Mouse (Mus musculus) kidney, embryonic 15.5 days (tissue): ENCODE results near the gene Ppp1r13b. TPM values are rescaled to one million over a fixed set of nuclear protein-coding genes. Genes with fewer than 3 reads are reported as not detected.
A peak's percentile ranks its signal among the peaks of the same experiment; 100 is the strongest.
"Not testable (repeated sequence)": the region's sequence is repeated elsewhere in the genome, so short reads cannot be mapped to it uniquely, and the experiment has no call there.

Source experiments
- ATAC-seq: fragments of 200-750 bp; cut with Nextera tagmentation; replicated peaks from 2 replicates; pipeline ENCODE4 v1.8.0; 2017; ENCODE audit warnings: moderate TSS enrichment; ENCODE audit not compliant: low FRiP score
- H3K27ac ChIP-seq: fragments of 300-500 bp; sonication (generic); 2 replicates; pipeline ENCODE4 v1.5.1; 2015; ENCODE audit warnings: mild to moderate bottlenecking, inconsistent platforms
- H3K27me3 ChIP-seq: fragments of 300-500 bp; sonication (generic); 2 replicates; pipeline ENCODE4 v1.6.1; 2015; ENCODE audit warnings: inconsistent platforms
- H3K36me3 ChIP-seq: fragments of 300-500 bp; sonication (generic); 2 replicates; pipeline ENCODE4 v1.6.1; 2015; ENCODE audit warnings: inconsistent platforms
- H3K4me1 ChIP-seq: fragments of 300-500 bp; sonication (generic); 2 replicates; pipeline ENCODE4 v1.6.1; 2015; ENCODE audit warnings: inconsistent platforms
- H3K4me2 ChIP-seq: fragments of 300-500 bp; sonication (generic); 2 replicates; pipeline ENCODE4 v1.6.1; 2015; ENCODE audit warnings: moderate library complexity, mild to moderate bottlenecking, inconsistent platforms
- H3K4me3 ChIP-seq: fragments of 300-500 bp; sonication (generic); replicated peaks from 2 replicates; pipeline ENCODE4 v1.5.1; 2015; ENCODE audit warnings: mild to moderate bottlenecking, inconsistent platforms
- H3K9ac ChIP-seq: fragments of 300-500 bp; sonication (generic); 2 replicates; pipeline ENCODE4 v1.6.1; 2015; ENCODE audit warnings: mild to moderate bottlenecking, inconsistent platforms
- H3K9me3 ChIP-seq: fragments of 300-500 bp; sonication (generic); replicated peaks from 2 replicates; pipeline ENCODE4 v1.6.1; 2016; ENCODE audit warnings: inconsistent platforms
- WGBS: fragments of 180-500 bp; shearing (Covaris S2); methylation state at CpG from one replicate; pipeline ENCODE4 v1.1.7; 2015; ENCODE audit warnings: mixed read lengths; 5-methylcytosine and 5-hydroxymethylcytosine counted together
- polyA plus RNA-seq: library from polyadenylated mRNA; unstranded; fragments of >200 nt; fragmentation: Nextera tagmentation; extraction: Ambion mirVana; gene quantifications from 2 replicates; pipeline ENCODE4 v1.2.1, GENCODE M21; 2015

The Ppp1r13b gene
- polyA plus RNA-seq: 14.5 and 18.5 TPM in 2 replicates

DNA sequence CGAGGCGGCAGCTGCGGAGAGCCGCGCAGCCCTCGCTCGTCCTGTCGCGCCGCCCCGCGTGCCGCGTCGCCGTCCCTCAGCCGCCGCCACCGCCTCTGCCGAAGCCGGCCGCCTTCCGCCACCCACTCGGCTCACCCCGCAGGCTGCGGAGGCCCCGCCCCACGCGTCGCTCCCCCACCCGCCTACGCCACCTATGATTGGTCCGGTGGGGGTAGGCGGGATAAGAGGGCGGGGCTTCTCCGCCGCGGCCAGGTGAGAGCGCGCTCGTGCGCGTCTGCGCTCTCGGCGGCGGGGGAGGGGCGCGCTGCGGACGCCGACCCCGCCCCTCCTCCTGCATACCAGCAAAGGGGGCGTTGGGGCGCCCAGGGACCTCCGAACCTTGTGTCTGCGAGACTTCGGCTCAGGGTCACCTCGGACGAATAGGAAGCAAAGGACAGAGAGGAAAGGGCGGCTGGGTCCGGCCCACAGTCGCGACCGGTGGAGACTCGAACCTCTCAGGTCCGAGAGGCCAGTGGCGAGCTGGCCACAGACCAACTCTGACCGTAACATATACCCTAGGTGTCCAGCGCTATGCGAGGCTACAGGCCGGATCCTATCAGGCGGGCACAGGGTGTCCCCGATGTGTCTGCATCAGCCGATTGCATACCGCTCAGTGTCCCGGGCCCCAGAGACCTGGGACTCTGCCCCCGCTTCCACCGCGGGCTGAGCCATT is at the start of gene Ppp1r13b:
Gene Ppp1r13b, minus strand, starts transcription at position 141 of the 712 bp plus-strand sequence.
- H3K4me1 ChIP-seq: peaks cover 24% of the 10 kb centered on the region
- peak within 1 kb of the TSS; percentile 94 for H3K4me2 ChIP-seq
- H3K36me3 ChIP-seq: no peaks in the 10 kb centered on the region
- peak within 1 kb of the TSS; percentile 89 for H3K27ac ChIP-seq
- ATAC-seq: peak; percentile 97
- H3K9ac ChIP-seq: peak within 1 kb of the TSS; percentile 83
- H3K9me3 ChIP-seq: no peaks in the 10 kb centered on the region
- WGBS: under 1% methylated on average over 80 of the region's 80 CpGs
- H3K4me3 ChIP-seq: peak within 1 kb of the TSS; percentile 88
- 0 out of 2 replicates have a peak, but pooled peaks cover 3% of the 10 kb centered on the region for H3K27me3 ChIP-seq

DNA sequence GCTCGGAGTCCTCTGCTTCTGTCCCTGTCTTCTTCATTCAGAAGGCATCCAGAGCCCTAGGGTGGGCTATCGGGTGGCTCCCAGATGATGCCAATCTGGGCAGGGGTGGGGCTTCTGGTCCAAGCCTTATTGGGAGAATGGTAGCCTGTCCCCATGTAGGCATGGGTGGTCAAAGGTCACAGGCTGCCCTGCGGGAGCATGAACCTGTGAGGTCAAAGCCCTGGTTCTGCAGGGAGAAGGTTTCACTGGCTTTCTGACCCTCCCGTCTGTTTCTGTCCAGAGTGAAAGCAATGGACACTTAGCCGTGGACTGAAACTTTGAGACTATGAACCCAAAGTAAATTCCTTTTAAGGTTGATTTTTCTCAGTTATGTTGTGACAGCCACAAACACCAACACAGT is 48.3 kb upstream of the Ppp1r13b start:
- H3K9me3 ChIP-seq: peaks cover 4% of the 10 kb centered on the region; the same call in 1 of the 2 replicates
- no peak overlapping the region for H3K4me3 ChIP-seq
- no peaks in the 10 kb centered on the region for H3K27me3 ChIP-seq
- peaks cover 21% of the 10 kb centered on the region for H3K36me3 ChIP-seq
- no peak overlapping the region for H3K4me2 ChIP-seq
- no peak overlapping the region for H3K9ac ChIP-seq
- ATAC-seq: no peak
- peaks cover 14% of the 10 kb centered on the region for H3K4me1 ChIP-seq
- WGBS: 68% methylated on average over 5 of the region's 5 CpGs
- H3K27ac ChIP-seq: no peak overlapping the region

DNA sequence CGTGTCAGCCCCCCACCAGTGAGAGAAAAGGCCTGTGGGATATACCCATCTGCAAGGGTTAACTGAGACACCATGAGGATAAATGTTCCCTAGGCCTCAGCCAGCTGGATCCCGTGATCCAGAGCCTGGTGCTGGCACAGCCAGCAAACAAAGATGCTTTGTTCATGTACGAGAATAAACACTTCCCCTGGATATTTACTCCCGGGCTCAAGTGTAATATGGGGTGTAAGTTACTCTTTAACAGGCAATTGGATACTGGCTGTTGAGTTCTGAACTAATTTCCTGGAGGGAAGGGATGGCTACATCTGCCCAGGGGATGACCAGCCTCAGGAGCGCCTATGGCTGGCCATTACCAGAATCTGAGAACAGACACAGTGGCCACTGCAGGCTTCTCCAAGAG is 43.8 kb upstream of the Ppp1r13b start:
- Histone ChIP-seq H3K9me3 (no peaks in the 10 kb centered on the region), H3K4me1 (peaks cover 17% of the 10 kb centered on the region), H3K4me2 (no peak overlapping the region), H3K9ac (no peak overlapping the region), H3K27ac (peak overlapping the region; percentile 48; the same call in 1 of the 2 replicates), H3K27me3 (no peaks in the 10 kb centered on the region), H3K36me3 (no peaks in the 10 kb centered on the region), H3K4me3 (no peak overlapping the region)
- 35% methylated on average over 5 of the region's 5 CpGs for WGBS
- peak; percentile 74 for ATAC-seq

DNA sequence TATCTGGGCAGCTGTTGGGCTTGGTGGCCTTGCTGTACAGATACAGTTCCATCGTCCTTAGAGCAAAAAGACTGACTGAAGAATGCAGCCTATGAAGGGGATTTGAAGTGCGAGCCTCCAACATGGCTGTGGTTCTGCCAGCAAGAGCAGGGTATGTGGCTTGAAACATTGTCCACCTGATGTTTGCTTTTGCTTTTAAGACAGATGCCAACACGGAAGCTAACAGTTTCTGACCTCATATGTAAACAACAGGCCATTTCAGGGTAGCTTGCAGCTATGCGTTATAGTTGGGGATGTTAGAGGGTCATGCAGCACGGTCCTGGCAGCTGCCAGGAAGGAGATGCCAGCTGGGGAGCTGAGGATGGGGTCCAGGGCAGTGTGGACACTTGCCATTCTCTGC is 42.6 kb upstream of the Ppp1r13b start:
- 77% methylated on average over 5 of the region's 5 CpGs for WGBS
- no peak overlapping the region for H3K4me3 ChIP-seq
- no peak for ATAC-seq
- no peak overlapping the region for H3K9ac ChIP-seq
- peaks cover 25% of the 10 kb centered on the region for H3K4me1 ChIP-seq
- no peaks in the 10 kb centered on the region for H3K9me3 ChIP-seq
- no peaks in the 10 kb centered on the region for H3K27me3 ChIP-seq
- no peak overlapping the region for H3K27ac ChIP-seq
- no peak overlapping the region for H3K4me2 ChIP-seq
- no peaks in the 10 kb centered on the region for H3K36me3 ChIP-seq

DNA sequence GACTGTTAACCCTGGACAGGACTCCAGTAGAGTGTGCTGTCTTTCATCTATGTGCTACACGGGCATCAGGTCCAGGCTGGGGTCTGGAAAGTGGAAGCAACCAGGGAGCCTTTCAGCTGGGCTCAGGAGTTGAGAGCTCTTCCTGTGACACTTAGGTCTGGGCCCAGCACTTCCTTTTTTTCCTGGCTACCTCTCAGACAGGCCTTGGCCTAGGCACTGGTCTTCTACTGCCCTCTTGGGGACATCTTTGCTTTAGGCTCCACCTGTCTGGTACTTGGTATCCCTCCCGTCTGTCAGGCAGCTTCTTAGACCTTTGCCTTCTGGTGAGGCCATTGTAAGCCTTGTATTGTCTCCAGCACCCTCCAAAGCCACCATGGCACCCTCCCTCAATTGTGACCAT is 38.8 kb upstream of the Ppp1r13b start:
- Histone ChIP-seq H3K27ac (peak overlapping the region; percentile 82), H3K27me3 (no peaks in the 10 kb centered on the region), H3K4me3 (no peak overlapping the region), H3K4me2 (no peak overlapping the region), H3K9ac (no peak overlapping the region), H3K4me1 (peaks cover 41% of the 10 kb centered on the region), H3K36me3 (no peaks in the 10 kb centered on the region), H3K9me3 (no peaks in the 10 kb centered on the region)
- 0 out of 2 replicates have a peak, but pooled peaks have one; percentile 22 for ATAC-seq
- 44% methylated on average over 2 of the region's 2 CpGs for WGBS

DNA sequence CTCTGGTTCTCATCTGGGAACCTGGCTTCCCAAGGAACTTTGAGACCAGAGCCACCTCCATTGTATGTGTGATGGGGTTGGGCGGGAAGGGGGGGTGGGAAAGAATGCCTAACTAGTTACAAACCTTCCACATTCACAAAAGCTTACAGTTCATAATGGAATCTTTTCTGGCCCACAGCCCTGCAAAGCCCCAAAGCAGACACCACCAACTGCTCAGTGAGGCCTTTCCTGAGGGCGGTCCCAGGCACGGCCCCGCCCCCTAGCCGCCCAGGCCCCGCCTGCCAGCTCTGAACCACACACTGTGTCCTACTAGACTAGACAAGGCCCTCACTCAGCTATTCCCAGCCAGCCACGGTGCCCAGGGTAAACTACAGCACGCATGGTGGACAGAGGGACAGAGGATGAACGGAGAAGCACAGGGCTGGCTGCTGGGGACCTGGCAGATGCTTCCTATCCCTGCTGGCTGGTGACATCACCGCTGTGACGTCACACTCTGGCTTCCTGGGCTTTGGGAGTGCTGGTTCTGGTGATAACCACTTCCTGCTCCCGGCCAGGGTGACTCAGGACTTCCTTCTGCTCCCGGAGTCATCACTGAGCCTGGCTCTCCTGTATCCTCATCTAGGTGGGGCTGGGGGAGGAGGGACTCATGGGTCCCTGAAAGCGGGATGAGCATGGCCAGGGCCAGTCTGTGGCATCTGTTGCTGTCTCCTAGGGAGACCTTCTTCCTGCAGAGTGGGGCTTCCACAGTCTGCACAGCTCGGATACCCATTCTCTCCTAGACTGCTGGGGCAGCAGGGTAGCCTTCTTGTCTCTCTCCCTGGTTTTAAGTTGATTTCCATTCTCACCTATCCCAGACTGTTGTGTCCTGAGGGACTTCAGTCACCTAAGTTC is 38.1 kb upstream of the Ppp1r13b start:
- Histone ChIP-seq H3K4me1 (peaks cover 35% of the 10 kb centered on the region), H3K27ac (peak overlapping the region; percentile 93)
- H3K36me3 ChIP-seq, H3K4me2 ChIP-seq, H3K9me3 ChIP-seq, H3K4me3 ChIP-seq, H3K9ac ChIP-seq, H3K27me3 ChIP-seq: not testable (repeated sequence)
- peak; percentile 73 for ATAC-seq
- WGBS: 71% methylated on average over 13 of the region's 15 CpGs

DNA sequence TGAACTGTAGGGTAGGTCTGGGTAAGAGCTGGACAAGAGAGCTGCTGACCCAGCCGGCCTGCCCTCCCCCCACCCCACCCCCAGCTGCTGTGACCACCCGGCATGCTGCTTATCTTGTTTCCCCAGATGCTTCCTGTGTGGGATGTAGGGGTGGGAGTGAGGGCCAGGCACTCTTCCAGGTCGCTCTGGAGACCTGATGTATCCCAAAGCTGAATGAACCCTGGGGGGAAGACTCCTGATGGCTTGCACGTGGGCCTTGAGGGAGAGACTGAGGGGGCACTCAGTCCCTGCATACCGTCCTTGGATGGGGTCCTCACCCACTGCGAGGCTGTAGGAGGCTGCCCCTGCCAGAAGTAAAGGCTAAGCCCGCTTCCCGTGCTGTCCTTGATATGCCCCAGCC is 37.2 kb upstream of the Ppp1r13b start:
- no peak overlapping the region for H3K4me3 ChIP-seq
- peaks cover 33% of the 10 kb centered on the region for H3K4me1 ChIP-seq
- no peaks in the 10 kb centered on the region for H3K9me3 ChIP-seq
- WGBS: 25% methylated on average over 8 of the region's 8 CpGs
- peak overlapping the region; percentile 93 for H3K27ac ChIP-seq
- H3K27me3 ChIP-seq: no peaks in the 10 kb centered on the region
- 0 out of 2 replicates have a peak overlapping the region, but pooled peaks have one; percentile 7 for H3K4me2 ChIP-seq
- ATAC-seq: peak; percentile 15; the same call in 1 of the 2 replicates
- no peak overlapping the region for H3K9ac ChIP-seq
- no peaks in the 10 kb centered on the region for H3K36me3 ChIP-seq

DNA sequence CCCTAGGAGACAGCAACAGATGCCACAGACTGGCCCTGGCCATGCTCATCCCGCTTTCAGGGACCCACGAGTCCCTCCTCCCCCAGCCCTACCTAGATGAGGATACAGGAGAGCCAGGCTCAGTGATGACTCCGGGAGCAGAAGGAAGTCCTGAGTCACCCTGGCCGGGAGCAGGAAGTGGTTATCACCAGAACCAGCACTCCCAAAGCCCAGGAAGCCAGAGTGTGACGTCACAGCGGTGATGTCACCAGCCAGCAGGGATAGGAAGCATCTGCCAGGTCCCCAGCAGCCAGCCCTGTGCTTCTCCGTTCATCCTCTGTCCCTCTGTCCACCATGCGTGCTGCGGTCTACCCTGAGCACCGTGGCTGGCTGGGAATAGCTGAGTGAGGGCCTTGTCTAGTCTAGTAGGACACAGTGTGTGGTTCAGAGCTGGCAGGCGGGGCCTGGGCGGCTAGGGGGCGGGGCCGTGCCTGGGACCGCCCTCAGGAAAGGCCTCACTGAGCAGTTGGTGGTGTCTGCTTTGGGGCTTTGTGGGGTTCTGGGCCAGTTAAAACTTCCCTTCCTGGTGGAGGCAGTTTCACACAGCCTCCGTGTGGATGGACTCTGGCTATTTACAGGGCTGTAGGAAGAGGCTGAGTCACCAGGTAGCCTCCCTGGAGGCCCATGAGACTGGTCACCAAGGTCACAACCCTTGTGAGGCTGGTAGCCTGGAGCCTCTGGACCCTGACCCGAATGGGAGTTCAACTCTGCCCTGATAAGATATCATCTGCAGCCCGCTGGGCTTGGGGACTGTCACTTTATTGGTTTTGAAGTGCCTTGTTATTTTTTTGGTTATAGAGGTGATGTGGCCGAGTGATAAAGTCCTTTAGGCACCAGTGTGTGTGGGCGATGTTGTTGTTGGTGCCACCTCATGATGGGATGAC is 36.4 kb upstream of the Ppp1r13b start:
- H3K4me3 ChIP-seq: 0 out of 2 replicates have a peak overlapping the region, but pooled peaks have one; percentile 6

DNA sequence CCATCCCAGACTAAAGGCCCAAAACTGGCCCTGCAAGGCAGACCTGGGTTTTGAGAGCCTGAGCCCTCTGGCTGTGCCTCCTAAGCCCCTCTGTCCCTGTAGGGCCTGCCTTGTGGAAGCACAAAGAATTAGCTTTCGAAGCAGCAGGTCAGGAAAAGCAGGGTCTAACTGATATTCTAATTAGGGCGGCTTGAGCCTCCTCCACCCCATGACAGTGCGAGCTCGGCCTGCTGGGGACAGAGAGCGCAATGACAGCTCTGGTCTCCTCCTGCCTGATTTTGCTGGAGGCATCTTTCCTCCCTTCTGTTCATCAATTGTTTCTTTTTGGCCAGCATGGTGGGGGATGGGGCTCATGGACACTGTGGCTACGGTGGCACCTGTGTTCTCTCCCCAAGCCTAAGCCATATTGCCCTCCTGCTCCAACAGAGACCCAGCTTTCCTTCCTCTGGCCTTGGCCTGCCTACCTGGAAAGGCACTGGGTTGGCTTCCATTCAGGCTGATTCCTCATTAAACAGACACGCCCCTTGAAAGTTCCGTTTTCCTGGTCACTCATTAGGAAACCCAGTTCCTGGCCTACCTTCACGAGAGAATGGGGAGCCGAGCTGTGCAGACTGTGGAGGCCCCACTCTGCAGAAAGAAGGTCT is 35.6 kb upstream of the Ppp1r13b start:
- Histone ChIP-seq H3K4me1 (peaks cover 44% of the 10 kb centered on the region), H3K27me3 (no peaks in the 10 kb centered on the region), H3K27ac (peak overlapping the region; percentile 77), H3K36me3 (no peaks in the 10 kb centered on the region), H3K9me3 (no peaks in the 10 kb centered on the region), H3K4me3 (0 out of 2 replicates have a peak overlapping the region, but pooled peaks have one; percentile 6), H3K4me2 (peak overlapping the region; percentile 41), H3K9ac (no peak overlapping the region)
- ATAC-seq: no peak
- WGBS: 71% methylated on average over 10 of the region's 10 CpGs

More for the DNA sequence above, 36.4 kb upstream of the Ppp1r13b start:
- H3K9me3 ChIP-seq, H3K36me3 ChIP-seq, H3K27me3 ChIP-seq: not testable (repeated sequence)
- Histone ChIP-seq H3K27ac (peak overlapping the region; percentile 93), H3K4me1 (peaks cover 36% of the 10 kb centered on the region), H3K4me2 (peak overlapping the region; percentile 41), H3K9ac (0 out of 2 replicates have a peak overlapping the region, but pooled peaks have one; percentile 2)
- ATAC-seq: peak; percentile 66
- WGBS: 61% methylated on average over 18 of the region's 20 CpGs

DNA sequence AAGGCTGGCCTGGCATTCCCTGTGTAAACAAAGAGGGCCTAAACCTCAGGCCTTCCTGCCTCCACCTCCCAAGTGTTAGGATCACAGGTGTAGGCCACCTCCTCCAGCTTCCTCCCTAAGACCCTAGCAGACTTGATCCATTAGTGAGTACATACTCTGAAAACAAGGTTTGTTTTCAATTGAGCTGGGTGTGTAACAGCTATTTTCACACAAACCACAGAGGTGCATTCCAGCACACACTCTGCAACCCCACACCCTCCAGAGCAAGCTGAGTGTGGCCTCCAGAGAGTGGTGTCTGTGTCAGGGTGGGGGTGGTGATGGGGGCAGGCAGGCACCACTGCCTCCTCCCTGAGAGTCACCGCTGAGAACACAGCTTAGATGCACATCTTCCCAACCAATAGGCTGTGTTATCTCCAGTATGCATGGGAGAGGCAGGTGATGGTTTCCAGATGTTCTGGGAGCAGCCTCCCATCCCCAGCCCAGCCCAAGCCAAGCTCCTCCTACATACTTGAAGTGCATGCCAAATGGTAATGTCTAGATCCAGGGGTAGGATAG is 30.8 kb upstream of the Ppp1r13b start:
- Histone ChIP-seq H3K4me3 (no peak overlapping the region), H3K27ac (peak overlapping the region; percentile 89), H3K4me1 (peaks cover 57% of the 10 kb centered on the region), H3K27me3 (no peaks in the 10 kb centered on the region), H3K9me3 (no peaks in the 10 kb centered on the region), H3K9ac (no peak overlapping the region), H3K4me2 (no peak overlapping the region), H3K36me3 (no peaks in the 10 kb centered on the region)
- ATAC-seq: peak; percentile 54
- 21% methylated on average over 1 of the region's 1 CpGs for WGBS
